Mouse (Mus musculus) intestine, embryonic 16.5 days (tissue): Measurements from ENCODE around the gene Sp100. TPM values are rescaled to one million over a fixed set of nuclear protein-coding genes. Genes with fewer than 3 reads are reported as not detected.
"Not testable (repeated sequence)": the region's sequence is repeated elsewhere in the genome, so short reads cannot be mapped to it uniquely, and the experiment has no call there.

ENCODE experiments used
- ATAC-seq: fragments of 200-750 bp; cut with Nextera tagmentation; 2 replicates; pipeline ENCODE4 v1.8.0; 2017; ENCODE audit warnings: moderate TSS enrichment, moderate library complexity
- H3K27ac ChIP-seq: fragments of 300-500 bp; sonication (generic); 2 replicates; pipeline ENCODE4 v1.5.1; 2014; ENCODE audit warnings: mild to moderate bottlenecking, low read length
- H3K27me3 ChIP-seq: fragments of 300-500 bp; sonication (generic); replicated peaks from 2 replicates; pipeline ENCODE4 v1.6.1; 2014; ENCODE audit warnings: low read length, control low read depth, mixed read lengths; ENCODE audit not compliant: control insufficient read depth, insufficient read depth
- H3K36me3 ChIP-seq: fragments of 300-500 bp; sonication (generic); 2 replicates; pipeline ENCODE4 v1.6.1; 2014; ENCODE audit warnings: low read length, control low read depth; ENCODE audit not compliant: control insufficient read depth, insufficient read depth
- H3K4me1 ChIP-seq: fragments of 300-500 bp; sonication (generic); 2 replicates; pipeline ENCODE4 v1.6.1; 2014; ENCODE audit warnings: low read length, control low read depth, mixed read lengths; ENCODE audit not compliant: control insufficient read depth, insufficient read depth
- H3K4me2 ChIP-seq: fragments of 300-500 bp; sonication (generic); 2 replicates; pipeline ENCODE4 v1.6.1; 2014; ENCODE audit warnings: low read depth, low read length, control low read depth
- H3K4me3 ChIP-seq: fragments of 300-500 bp; sonication (generic); 2 replicates; pipeline ENCODE4 v1.5.1; 2014; ENCODE audit warnings: mild to moderate bottlenecking, low read length
- H3K9ac ChIP-seq: fragments of 300-500 bp; sonication (generic); 2 replicates; pipeline ENCODE4 v1.6.1; 2014; ENCODE audit warnings: low read depth, low read length
- H3K9me3 ChIP-seq: fragments of 300-500 bp; sonication (generic); 2 replicates; pipeline ENCODE4 v1.6.1; 2016; ENCODE audit warnings: low read length, control low read depth; ENCODE audit not compliant: control insufficient read depth
- WGBS: fragments of 180-500 bp; shearing (Covaris S2); extraction: QIAGEN DNeasy Blood & Tissue Kit; methylation state at CpG from one replicate; pipeline ENCODE4 v1.1.7; 2014; 5-methylcytosine and 5-hydroxymethylcytosine counted together
- polyA plus RNA-seq: library from polyadenylated mRNA; unstranded; fragments of >200 nt; fragmentation: Nextera tagmentation; extraction: Ambion mirVana; gene quantifications from 2 replicates; pipeline ENCODE4 v1.2.1, GENCODE M21; 2015

Gene Sp100
- polyA plus RNA-seq, 1 experiment from 2014 or later: 3.7 TPM

- not testable (repeated sequence) for H3K27ac ChIP-seq, H3K9me3 ChIP-seq, H3K9ac ChIP-seq, H3K4me1 ChIP-seq, H3K4me2 ChIP-seq, ATAC-seq, H3K36me3 ChIP-seq, H3K4me3 ChIP-seq, H3K27me3 ChIP-seq
- WGBS: 54% methylated on average over 3 of the region's 3 CpGs
These were observed 12.9 kb upstream of the Sp100 start for GRCm38 (mm10) chr1:85636936-85637335.

- not testable (repeated sequence) for H3K27me3 ChIP-seq, H3K9me3 ChIP-seq
These were observed 11.6 kb upstream of the Sp100 start for GRCm38 (mm10) chr1:85638144-85638543.

DNA sequence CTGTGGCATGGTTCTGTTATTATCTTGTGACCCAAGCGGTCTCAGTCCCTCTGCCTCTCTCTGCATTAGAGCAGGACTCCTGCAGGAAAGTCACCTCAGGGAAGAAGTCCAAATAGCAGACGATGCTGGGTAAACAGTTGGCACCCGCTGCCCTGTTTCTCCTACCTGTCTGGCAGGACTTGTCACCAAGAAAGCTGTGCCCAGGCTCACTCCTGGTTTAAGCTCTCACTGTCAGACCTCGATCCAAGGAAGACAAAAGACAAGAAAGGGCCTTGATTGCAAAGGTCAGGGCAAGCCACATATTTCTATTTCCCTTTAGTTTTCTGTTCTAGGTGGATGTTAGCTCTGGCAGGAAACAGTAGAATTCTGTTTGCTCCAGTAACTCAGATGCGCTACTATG, 736 bp downstream of the Sp100 start:
- H3K9me3 ChIP-seq, H3K27ac ChIP-seq, ATAC-seq: not testable (repeated sequence)

More at GRCm38 (mm10) chr1:85638144-85638543, 11.6 kb upstream of the Sp100 start:
- WGBS: 82% methylated on average over 4 of the region's 4 CpGs
- H3K4me2 ChIP-seq, H3K4me3 ChIP-seq, H3K36me3 ChIP-seq, H3K27ac ChIP-seq, H3K9ac ChIP-seq, ATAC-seq, H3K4me1 ChIP-seq: not testable (repeated sequence)

GRCm38 (mm10) chr1:85651770-85652275, 2.0 kb downstream of the Sp100 start:
- H3K4me2 ChIP-seq, H3K4me1 ChIP-seq, H3K4me3 ChIP-seq, H3K27me3 ChIP-seq, H3K9ac ChIP-seq, H3K27ac ChIP-seq, ATAC-seq, H3K36me3 ChIP-seq, H3K9me3 ChIP-seq: not testable (repeated sequence)
- 82% methylated on average over 13 of the region's 13 CpGs for WGBS

More for the DNA sequence above, 736 bp downstream of the Sp100 start:
- H3K4me2 ChIP-seq, H3K27me3 ChIP-seq, H3K36me3 ChIP-seq, H3K4me1 ChIP-seq, H3K9ac ChIP-seq, H3K4me3 ChIP-seq: not testable (repeated sequence)
- WGBS: 68% methylated on average over 3 of the region's 5 CpGs

- H3K4me1 ChIP-seq, ATAC-seq, H3K4me2 ChIP-seq, H3K27ac ChIP-seq, H3K9me3 ChIP-seq, H3K9ac ChIP-seq, H3K36me3 ChIP-seq, H3K4me3 ChIP-seq, H3K27me3 ChIP-seq: not testable (repeated sequence)
- WGBS: 93% methylated on average over 2 of the region's 2 CpGs
These were observed 7.4 kb downstream of the Sp100 start for GRCm38 (mm10) chr1:85657211-85657610.

GRCm38 (mm10) chr1:85664266-85664665, 14.5 kb downstream of the Sp100 start:
- ATAC-seq: no peak
- no peaks in the 10 kb centered on the region for H3K36me3 ChIP-seq
- H3K4me2 ChIP-seq: no peak overlapping the region
- H3K9ac ChIP-seq: no peak overlapping the region
- H3K4me1 ChIP-seq: no peaks in the 10 kb centered on the region
- no peaks in the 10 kb centered on the region for H3K27me3 ChIP-seq
- no peak overlapping the region for H3K27ac ChIP-seq
- H3K9me3 ChIP-seq: no peaks in the 10 kb centered on the region
- no peak overlapping the region for H3K4me3 ChIP-seq

GRCm38 (mm10) chr1:85680226-85680625, 30.4 kb downstream of the Sp100 start:
- no peak overlapping the region for H3K4me3 ChIP-seq
- H3K9ac ChIP-seq: no peak overlapping the region
- H3K4me2 ChIP-seq: no peak overlapping the region
- 63% methylated on average over 4 of the region's 4 CpGs for WGBS
- H3K36me3 ChIP-seq: no peaks in the 10 kb centered on the region
- no peaks in the 10 kb centered on the region for H3K27me3 ChIP-seq
- no peak overlapping the region for H3K27ac ChIP-seq
- ATAC-seq: no peak
- no peaks in the 10 kb centered on the region for H3K9me3 ChIP-seq
- no peaks in the 10 kb centered on the region for H3K4me1 ChIP-seq

DNA sequence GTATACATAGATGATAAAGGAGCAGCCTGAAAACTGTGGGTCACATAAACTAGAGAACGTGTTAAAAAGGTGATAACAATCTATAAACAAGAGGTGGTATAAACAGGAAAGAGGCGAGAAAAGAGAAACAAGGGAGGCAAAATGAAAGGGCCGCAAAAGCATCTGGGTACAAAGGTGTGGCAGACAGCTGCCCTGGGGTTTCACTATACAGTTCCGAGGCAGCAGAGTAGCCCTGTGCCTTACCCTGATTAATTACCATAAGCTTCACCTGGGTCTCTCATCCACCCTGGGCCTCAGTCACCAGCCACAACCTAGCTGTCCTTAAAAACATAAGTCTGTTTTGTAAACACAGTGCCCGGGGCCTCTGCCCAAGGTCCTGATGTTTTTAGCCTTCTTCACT, 36.9 kb downstream of the Sp100 start:
- 58% methylated on average over 5 of the region's 5 CpGs for WGBS
- Histone ChIP-seq H3K4me2 (no peak overlapping the region), H3K36me3 (no peaks in the 10 kb centered on the region), H3K4me3 (no peak overlapping the region), H3K27me3 (no peaks in the 10 kb centered on the region), H3K27ac (no peak overlapping the region), H3K9ac (no peak overlapping the region), H3K9me3 (no peaks in the 10 kb centered on the region), H3K4me1 (no peaks in the 10 kb centered on the region)
- no peak for ATAC-seq

GRCm38 (mm10) chr1:85687346-85687745, 37.6 kb downstream of the Sp100 start:
- no peak for ATAC-seq
- Histone ChIP-seq H3K27me3 (no peaks in the 10 kb centered on the region), H3K36me3 (no peaks in the 10 kb centered on the region), H3K4me3 (no peak overlapping the region), H3K27ac (no peak overlapping the region), H3K9ac (no peak overlapping the region), H3K9me3 (no peaks in the 10 kb centered on the region), H3K4me1 (no peaks in the 10 kb centered on the region), H3K4me2 (no peak overlapping the region)
- 64% methylated on average over 5 of the region's 5 CpGs for WGBS

- Histone ChIP-seq H3K36me3 (no peaks in the 10 kb centered on the region), H3K4me2 (no peak overlapping the region), H3K27ac (no peak overlapping the region), H3K4me1 (no peaks in the 10 kb centered on the region), H3K27me3 (no peaks in the 10 kb centered on the region), H3K9me3 (no peaks in the 10 kb centered on the region), H3K9ac (no peak overlapping the region), H3K4me3 (no peak overlapping the region)
- WGBS: 90% methylated on average over 3 of the region's 3 CpGs
- ATAC-seq: no peak
These were observed 40.8 kb downstream of the Sp100 start for GRCm38 (mm10) chr1:85690544-85690943.
